ENCODE assay signal across 22 mouse cellular contexts in genomic region chr1:82106756-82107155, GRCm38 (mm10).
"Had no signal": no experiment of that assay in that cellular context is flagged by ENCODE, and none has a peak within 500 bp of the region (broad histone marks: within the 10 kb centered on the region; RNA-seq: fewer than 3 reads in every experiment).

No protein-coding gene starts in this region.

- H3K4me1 ChIP-seq: limb, embryonic 12.5 days; limb, embryonic 15.5 days; midbrain, embryonic 10.5 days; midbrain, embryonic 13.5 days; neural tube, embryonic 12.5 days had no signal

- H3K9ac ChIP-seq: limb, embryonic 12.5 days; limb, embryonic 15.5 days; liver, embryonic 14.5 days; liver, postnatal 0 days; lung, embryonic 14.5 days; midbrain, embryonic 13.5 days; neural tube, embryonic 12.5 days had no signal

- DNase-seq: kidney, adult 18-20 months; kidney, adult 9 months; kidney, postnatal 14 days; kidney, postnatal 4 days; left cerebral cortex, postnatal 4 days; liver, postnatal 0 days; lung, embryonic 14.5 days; right cerebral cortex, postnatal 25 days; spleen, adult 18-20 months; thymus, adult 18-20 months; thymus, postnatal 36 days had no signal

- ATAC-seq: liver, postnatal 0 days; lung, postnatal 0 days; midbrain, embryonic 13.5 days; midbrain, embryonic 16.5 days had no signal

- H3K9me3 ChIP-seq: limb, embryonic 12.5 days; limb, embryonic 15.5 days; midbrain, embryonic 10.5 days; midbrain, embryonic 13.5 days; neural tube, embryonic 12.5 days had no signal

- H3K4me2 ChIP-seq: limb, embryonic 12.5 days; limb, embryonic 15.5 days; liver, embryonic 11.5 days; lung, embryonic 14.5 days; midbrain, embryonic 13.5 days; neural tube, embryonic 12.5 days had no signal

- H3K27me3 ChIP-seq: limb, embryonic 12.5 days; limb, embryonic 15.5 days; midbrain, embryonic 13.5 days; neural tube, embryonic 12.5 days had no signal

- H3K36me3 ChIP-seq: limb, embryonic 12.5 days; limb, embryonic 15.5 days; midbrain, embryonic 10.5 days; midbrain, embryonic 13.5 days; neural tube, embryonic 12.5 days had no signal

- H3K27ac ChIP-seq: limb, embryonic 12.5 days; limb, embryonic 15.5 days; liver, embryonic 14.5 days; macrophage; midbrain, embryonic 10.5 days; midbrain, embryonic 13.5 days; neural tube, embryonic 12.5 days had no signal

- H3K4me3 ChIP-seq: limb, embryonic 12.5 days; limb, embryonic 15.5 days; midbrain, embryonic 10.5 days; midbrain, embryonic 13.5 days; myocyte; neural tube, embryonic 12.5 days had no signal
